Mouse (Mus musculus) heart, postnatal 0 days (tissue): ENCODE results near the gene Plrg1. TPM values are rescaled to one million over a fixed set of nuclear protein-coding genes. Genes with fewer than 3 reads are reported as not detected.

Experiments
- ATAC-seq: fragments of 200-750 bp; cut with Nextera tagmentation; 2 replicates; pipeline ENCODE4 v1.8.0; 2017; ENCODE audit warnings: low read depth, moderate number of reproducible peaks, moderate library complexity; ENCODE audit not compliant: insufficient read depth
- DNase-seq: peaks from one replicate; pipeline ENCODE4 v3.0.0-alpha.2; 2016; ENCODE audit warnings: low spot score
- H3K27ac ChIP-seq: fragments of 300-500 bp; sonication (generic); 2 replicates; pipeline ENCODE4 v1.5.1; 2014; ENCODE audit warnings: low read depth, mild to moderate bottlenecking
- H3K27me3 ChIP-seq: fragments of 300-500 bp; sonication (generic); 2 replicates; pipeline ENCODE4 v1.6.1; 2014; ENCODE audit warnings: low read length, mixed read lengths; ENCODE audit not compliant: control insufficient read depth, insufficient read depth
- H3K36me3 ChIP-seq: fragments of 300-500 bp; sonication (generic); replicated peaks from 2 replicates; pipeline ENCODE4 v1.6.1; 2014; ENCODE audit warnings: low read length, mixed read lengths; ENCODE audit not compliant: control insufficient read depth, insufficient read depth
- H3K4me1 ChIP-seq: fragments of 300-500 bp; sonication (generic); 2 replicates; pipeline ENCODE4 v1.6.1; 2014; ENCODE audit warnings: antibody characterized with exemption; ENCODE audit not compliant: control insufficient read depth, insufficient read depth
- H3K4me2 ChIP-seq: fragments of 300-500 bp; sonication (generic); 2 replicates; pipeline ENCODE4 v1.6.1; 2014; ENCODE audit warnings: low read depth, mild to moderate bottlenecking, low read length, moderate library complexity
- H3K4me3 ChIP-seq: fragments of 300-500 bp; sonication (generic); 2 replicates; pipeline ENCODE4 v1.5.1; 2014; ENCODE audit warnings: low read depth, low read length
- H3K9ac ChIP-seq: fragments of 300-500 bp; sonication (generic); replicated peaks from 2 replicates; pipeline ENCODE4 v1.6.1; 2014; ENCODE audit warnings: low read depth, low read length, mixed read lengths
- H3K9me3 ChIP-seq: fragments of 300-500 bp; sonication (generic); replicated peaks from 2 replicates; pipeline ENCODE4 v1.6.1; 2016; ENCODE audit warnings: low read length; ENCODE audit not compliant: control insufficient read depth
- CTCF ChIP-seq: IDR thresholded peaks from 2 replicates; pipeline ENCODE4 v1.5.1; 2016; ENCODE audit warnings: antibody characterized with exemption, control low read depth, low read depth
- EP300 ChIP-seq: IDR thresholded peaks from 2 replicates; pipeline ENCODE4 v1.6.1; 2016; ENCODE audit warnings: antibody characterized with exemption, low read depth
- WGBS: fragments of 180-500 bp; shearing (Covaris S2); extraction: QIAGEN DNeasy Blood & Tissue Kit; methylation state at CpG from one replicate; pipeline ENCODE4 v1.1.7; 2014; 5-methylcytosine and 5-hydroxymethylcytosine counted together
- polyA plus RNA-seq: library from polyadenylated mRNA; unstranded; fragments of >200 nt; fragmentation: Nextera tagmentation; extraction: Ambion mirVana; gene quantifications from 2 replicates; pipeline ENCODE4 v1.2.1, GENCODE M21; 2015
- total RNA-seq: library from RNA; depleted of rRNA; stranded (reverse); fragments of >200 nt; gene quantifications from 2 replicates; pipeline ENCODE4 v1.2.3, GENCODE M21; 2014; ENCODE audit warnings: low replicate concordance; rRNA removed

The Plrg1 gene
- total RNA-seq (46.2 and 61.9 TPM in 2 replicates), polyA plus RNA-seq (40.8 and 43.4 TPM in 2 replicates)

GRCm38 (mm10) chr3:83055281-83056038 lies at the start of gene Plrg1:
Plrg1 (plus strand) TSS chr3:83055522.
- no peak for TF ChIP-seq EP300
- peak; percentile 15; the same call in 1 of the 2 replicates for TF ChIP-seq CTCF
- H3K27me3 ChIP-seq = no peaks in the 10 kb centered on the region
- under 1% methylated on average over 61 of the region's 61 CpGs for WGBS

DNA sequence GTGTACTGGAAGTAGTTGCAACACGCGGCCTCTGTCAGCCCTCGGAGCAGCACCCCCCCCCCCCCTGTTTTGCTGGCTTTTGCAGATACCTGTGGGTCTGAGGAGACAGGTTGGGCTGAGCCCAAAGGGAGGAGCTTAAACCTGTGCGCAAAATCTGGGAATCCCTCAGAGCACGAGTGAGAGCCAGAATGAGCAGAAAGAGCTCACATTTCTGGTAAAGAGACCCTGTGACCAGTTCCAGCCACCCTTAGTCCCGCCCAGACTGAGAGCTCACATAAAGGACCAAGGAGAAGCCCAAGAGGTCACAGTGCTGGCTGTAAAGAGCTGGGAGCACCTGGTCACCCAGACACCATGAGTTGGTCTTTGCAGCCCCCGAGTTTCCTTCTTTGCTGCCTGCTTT lies 47.8 kb upstream of the Plrg1 start, which contains the start of gene Fgg:
Gene Fgg (plus strand): TSS at position 168 of the 400 bp plus-strand sequence.
- no peak within 1 kb of the TSS for H3K9ac ChIP-seq
- H3K4me3 ChIP-seq = no peak within 1 kb of the TSS
- no peak for TF ChIP-seq EP300
- no peak for TF ChIP-seq CTCF
- WGBS = 35% methylated on average over 7 of the region's 7 CpGs
- no peak within 1 kb of the TSS for H3K27ac ChIP-seq
- H3K27me3 ChIP-seq = no peaks in the 10 kb centered on the region
- no peaks in the 10 kb centered on the region for H3K9me3 ChIP-seq
- DNase-seq (no peak), ATAC-seq (no peak)
- H3K4me1 ChIP-seq = no peaks in the 10 kb centered on the region
- no peaks in the 10 kb centered on the region for H3K36me3 ChIP-seq
- no peak within 1 kb of the TSS for H3K4me2 ChIP-seq

More at GRCm38 (mm10) chr3:83055281-83056038, at the start of gene Plrg1:
- peak within 1 kb of the TSS; percentile 94 for H3K4me2 ChIP-seq
- peak within 1 kb of the TSS; percentile 88 for H3K9ac ChIP-seq
- no peaks in the 10 kb centered on the region for H3K9me3 ChIP-seq
- peak within 1 kb of the TSS; percentile 94 for H3K4me3 ChIP-seq
- peak within 1 kb of the TSS; percentile 77 for H3K27ac ChIP-seq
- H3K36me3 ChIP-seq = peaks cover 25% of the 10 kb centered on the region
- peak; percentile 98 for DNase-seq
- peak; percentile 99 for ATAC-seq
- peaks cover 7% of the 10 kb centered on the region for H3K4me1 ChIP-seq

DNA sequence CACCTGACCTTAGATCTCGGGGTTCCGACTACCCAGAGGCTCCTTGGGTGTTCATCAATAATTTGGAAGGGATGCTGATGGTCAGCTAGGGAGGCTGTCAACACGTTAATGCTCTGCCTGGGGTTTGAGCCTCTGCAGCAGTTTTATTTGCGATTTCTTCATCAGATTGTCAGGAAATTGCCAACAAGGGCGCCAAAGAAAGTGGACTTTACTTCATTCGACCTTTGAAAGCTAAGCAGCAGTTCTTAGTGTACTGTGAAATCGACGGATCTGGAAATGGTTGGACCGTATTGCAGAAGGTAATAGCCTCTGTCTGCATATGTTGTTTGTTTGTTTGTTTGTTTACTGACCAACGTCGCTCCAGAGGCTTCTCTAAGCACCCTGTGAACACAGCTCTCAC lies 45.0 kb upstream of the Plrg1 start:
- TF ChIP-seq CTCF (no peak), EP300 (no peak)
- Histone ChIP-seq H3K4me1 (no peaks in the 10 kb centered on the region), H3K4me3 (no peak overlapping the region), H3K36me3 (no peaks in the 10 kb centered on the region), H3K27me3 (no peaks in the 10 kb centered on the region), H3K27ac (no peak overlapping the region), H3K9me3 (no peaks in the 10 kb centered on the region), H3K4me2 (no peak overlapping the region), H3K9ac (no peak overlapping the region)
- 68% methylated on average over 11 of the region's 11 CpGs for WGBS
- DNase-seq (no peak), ATAC-seq (no peak)

- H3K4me1 ChIP-seq = no peaks in the 10 kb centered on the region
- H3K4me3 ChIP-seq = no peak overlapping the region
- 72% methylated on average over 4 of the region's 4 CpGs for WGBS
- H3K36me3 ChIP-seq = no peaks in the 10 kb centered on the region
- ATAC-seq (no peak), DNase-seq (no peak)
- TF ChIP-seq EP300 = no peak
- no peak for TF ChIP-seq CTCF
- no peak overlapping the region for H3K9ac ChIP-seq
- H3K27me3 ChIP-seq = no peaks in the 10 kb centered on the region
- H3K27ac ChIP-seq = no peak overlapping the region
- H3K9me3 ChIP-seq = no peaks in the 10 kb centered on the region
- H3K4me2 ChIP-seq = no peak overlapping the region
Observed at GRCm38 (mm10) chr3:83011136-83011535, 44.2 kb upstream of the Plrg1 start.

GRCm38 (mm10) chr3:83011565-83011964 lies 43.8 kb upstream of the Plrg1 start:
- no peak for TF ChIP-seq EP300
- Histone ChIP-seq H3K9ac (no peak overlapping the region), H3K4me2 (no peak overlapping the region), H3K9me3 (no peaks in the 10 kb centered on the region), H3K4me3 (no peak overlapping the region), H3K27me3 (no peaks in the 10 kb centered on the region), H3K36me3 (no peaks in the 10 kb centered on the region), H3K4me1 (no peaks in the 10 kb centered on the region), H3K27ac (no peak overlapping the region)
- no peak for DNase-seq
- no peak for ATAC-seq
- 77% methylated on average over 4 of the region's 4 CpGs for WGBS
